Mouse (Mus musculus): ENCODE measurements around the gene Snx29. TPM values are rescaled to one million over a fixed set of nuclear protein-coding genes. Genes with fewer than 3 reads are reported as not detected.
"Not testable (repeated sequence)": the region's sequence is repeated elsewhere in the genome, so short reads cannot be mapped to it uniquely, and the experiment has no call there.

Snx29 gene
- polyA plus RNA-seq, 1 experiment, result 3.6 TPM

DNA sequence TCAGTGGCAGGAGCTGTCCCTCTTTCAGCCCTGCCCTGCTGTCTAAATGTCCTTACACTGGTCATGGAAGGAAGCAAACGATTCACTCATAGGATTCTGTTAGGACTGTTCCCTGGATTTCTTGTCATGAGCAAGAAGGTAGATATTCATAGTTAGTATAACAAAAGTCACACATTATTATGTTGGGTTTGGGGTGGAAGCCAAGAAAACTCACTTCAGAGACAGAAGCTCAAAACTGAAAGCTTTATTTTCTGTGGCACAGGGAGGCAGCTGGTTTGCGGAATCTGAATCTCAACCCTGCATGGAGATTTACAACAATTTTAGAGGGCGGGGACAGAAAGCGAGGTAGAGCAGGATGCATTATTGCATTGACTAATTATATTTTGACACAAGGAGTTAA lies 86.0 kb downstream of the Snx29 start:
- Histone ChIP-seq H3K27ac (replicated peaks; ENCODE audit: low read depth, low read length) (no peak overlapping the region), H3K4me1 (ENCODE audit: control insufficient read depth, insufficient read depth, insufficient read length, low read length) (peaks cover 2% of the 10 kb centered on the region; the same call in 1 of the 2 replicates), H3K4me3 (ENCODE audit: insufficient read depth, low read depth, low read length) (no peak overlapping the region)

GRCm38 (mm10) chr16:11414631-11415030 lies 91.9 kb downstream of the Snx29 start:
- no peak overlapping the region for H3K4me3 ChIP-seq (ENCODE audit: insufficient read depth, low read depth, low read length)
- no peaks in the 10 kb centered on the region for H3K4me1 ChIP-seq (ENCODE audit: control insufficient read depth, insufficient read depth, insufficient read length, low read length)
- no peak overlapping the region for H3K27ac ChIP-seq (replicated peaks; ENCODE audit: low read depth, low read length)

DNA sequence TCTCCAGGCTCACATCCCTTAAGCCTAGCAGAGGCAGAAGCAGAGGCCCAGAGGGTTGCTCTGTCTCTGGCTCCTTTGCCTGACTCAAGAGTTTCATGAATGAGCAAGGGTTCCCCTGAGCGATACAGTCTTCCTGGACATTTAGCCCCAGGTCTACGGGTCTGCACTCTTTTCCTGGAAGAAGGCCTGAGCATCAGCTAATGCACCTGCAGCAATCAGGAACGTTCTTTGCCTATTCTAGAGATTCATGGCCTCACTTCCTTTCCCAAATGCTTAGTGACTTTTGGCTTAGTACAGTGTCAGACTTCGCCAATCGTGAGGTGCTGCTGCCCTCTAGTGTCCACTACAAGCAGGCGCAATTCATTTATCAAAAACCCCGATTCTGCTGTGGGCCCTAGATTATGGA lies 95.5 kb downstream of the Snx29 start:
- no peaks in the 10 kb centered on the region for H3K4me1 ChIP-seq (ENCODE audit: control insufficient read depth, insufficient read depth, insufficient read length, low read length)
- no peak overlapping the region for H3K4me3 ChIP-seq (ENCODE audit: insufficient read depth, low read depth, low read length)
- H3K27ac ChIP-seq (replicated peaks; ENCODE audit: low read depth, low read length), result no peak overlapping the region

DNA sequence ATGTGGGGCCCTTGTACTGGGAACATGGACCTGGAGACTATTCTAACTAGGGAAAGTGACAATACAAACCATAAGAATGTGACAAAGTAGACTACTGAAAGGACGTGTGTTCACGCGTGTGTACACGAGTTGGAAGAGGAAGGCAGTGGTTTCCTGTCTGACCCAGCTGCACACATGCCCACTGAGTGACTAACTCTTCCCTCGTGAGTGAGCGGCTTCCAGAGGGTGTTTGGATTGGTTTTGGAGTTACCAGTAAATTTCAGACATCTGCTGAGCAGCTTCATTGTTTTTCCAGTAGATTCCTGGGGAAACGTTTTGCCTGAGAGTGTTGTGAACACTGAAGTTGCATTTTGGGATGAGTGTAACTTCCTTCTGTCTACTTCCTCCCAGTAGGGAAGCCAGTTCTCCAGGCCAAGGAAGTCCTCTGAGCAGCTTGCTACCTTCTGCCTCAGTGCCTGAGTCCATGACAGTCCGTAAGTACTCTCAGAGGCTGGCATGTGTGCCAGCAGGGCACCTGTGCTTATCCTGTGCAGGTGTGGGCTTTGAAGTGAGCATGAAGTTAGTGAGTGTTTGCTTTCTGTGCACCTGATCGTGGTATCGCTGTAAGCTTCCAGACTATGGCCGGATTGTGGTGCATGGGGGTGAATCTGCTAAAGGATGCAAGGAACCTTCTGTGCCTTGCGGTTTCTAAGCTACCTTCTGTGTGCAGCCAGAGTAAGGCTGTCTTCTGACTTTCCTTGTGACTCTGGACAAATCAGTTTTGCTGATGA lies 97.8 kb downstream of the Snx29 start:
- no peaks in the 10 kb centered on the region for H3K4me1 ChIP-seq (ENCODE audit: control insufficient read depth, insufficient read depth, insufficient read length, low read length)
- no peak overlapping the region for H3K27ac ChIP-seq (replicated peaks; ENCODE audit: low read depth, low read length)
- H3K4me3 ChIP-seq (ENCODE audit: insufficient read depth, low read depth, low read length), result no peak overlapping the region

- Histone ChIP-seq H3K4me1 (ENCODE audit: control insufficient read depth, insufficient read depth, insufficient read length, low read length) (no peaks in the 10 kb centered on the region), H3K4me3 (ENCODE audit: insufficient read depth, low read depth, low read length) (no peak overlapping the region), H3K27ac (replicated peaks; ENCODE audit: low read depth, low read length) (no peak overlapping the region)
Measured at GRCm38 (mm10) chr16:11422165-11422564, 99.5 kb downstream of the Snx29 start.

- Histone ChIP-seq H3K4me1 (ENCODE audit: control insufficient read depth, insufficient read depth, insufficient read length, low read length) (no peaks in the 10 kb centered on the region), H3K4me3 (ENCODE audit: insufficient read depth, low read depth, low read length) (no peak overlapping the region), H3K27ac (replicated peaks; ENCODE audit: low read depth, low read length) (no peak overlapping the region)
Measured at GRCm38 (mm10) chr16:11422889-11423610, 100.3 kb downstream of the Snx29 start.

GRCm38 (mm10) chr16:11423611-11424297 lies 101.0 kb downstream of the Snx29 start:
- H3K4me3 ChIP-seq (ENCODE audit: insufficient read depth, low read depth, low read length); H3K4me1 ChIP-seq (ENCODE audit: control insufficient read depth, insufficient read depth, insufficient read length, low read length); H3K27ac ChIP-seq (replicated peaks; ENCODE audit: low read depth, low read length): not testable (repeated sequence)

DNA sequence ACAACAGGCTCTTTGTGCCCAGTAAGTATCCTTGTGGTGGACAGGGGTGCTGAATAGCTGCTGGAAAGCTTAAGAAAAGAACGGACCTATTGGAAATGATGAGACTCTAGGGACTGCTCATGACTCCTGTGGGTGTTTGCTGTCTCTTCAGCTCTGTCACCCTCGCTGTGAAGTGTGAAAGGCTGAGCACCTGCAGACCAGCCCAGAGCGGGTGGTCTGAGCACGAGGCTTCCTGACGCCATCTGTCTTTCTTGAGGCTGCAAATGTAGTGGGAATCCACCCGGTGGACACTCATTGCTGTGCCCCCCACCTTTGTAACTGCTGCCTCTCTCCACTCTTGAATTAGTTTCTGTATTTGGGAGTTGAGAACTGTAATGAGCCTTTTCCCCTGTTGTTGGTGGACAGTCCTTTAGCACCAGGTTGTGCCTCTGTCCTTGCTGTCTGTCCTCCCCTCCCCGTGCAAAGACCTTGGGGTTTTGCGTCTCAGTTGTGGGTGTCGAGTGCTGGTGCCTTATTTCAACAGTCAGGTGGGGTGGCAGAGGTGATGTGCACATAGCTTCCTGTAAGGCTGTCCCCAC lies 101.9 kb downstream of the Snx29 start:
- H3K4me3 ChIP-seq (ENCODE audit: insufficient read depth, low read depth, low read length), result no peak overlapping the region
- H3K27ac ChIP-seq (replicated peaks; ENCODE audit: low read depth, low read length), result no peak overlapping the region
- H3K4me1 ChIP-seq (ENCODE audit: control insufficient read depth, insufficient read depth, insufficient read length, low read length), result no peaks in the 10 kb centered on the region

GRCm38 (mm10) chr16:11425279-11425678 lies 102.6 kb downstream of the Snx29 start:
- no peak overlapping the region for H3K27ac ChIP-seq (replicated peaks; ENCODE audit: low read depth, low read length)
- no peak overlapping the region for H3K4me3 ChIP-seq (ENCODE audit: insufficient read depth, low read depth, low read length)
- no peaks in the 10 kb centered on the region for H3K4me1 ChIP-seq (ENCODE audit: control insufficient read depth, insufficient read depth, insufficient read length, low read length)

DNA sequence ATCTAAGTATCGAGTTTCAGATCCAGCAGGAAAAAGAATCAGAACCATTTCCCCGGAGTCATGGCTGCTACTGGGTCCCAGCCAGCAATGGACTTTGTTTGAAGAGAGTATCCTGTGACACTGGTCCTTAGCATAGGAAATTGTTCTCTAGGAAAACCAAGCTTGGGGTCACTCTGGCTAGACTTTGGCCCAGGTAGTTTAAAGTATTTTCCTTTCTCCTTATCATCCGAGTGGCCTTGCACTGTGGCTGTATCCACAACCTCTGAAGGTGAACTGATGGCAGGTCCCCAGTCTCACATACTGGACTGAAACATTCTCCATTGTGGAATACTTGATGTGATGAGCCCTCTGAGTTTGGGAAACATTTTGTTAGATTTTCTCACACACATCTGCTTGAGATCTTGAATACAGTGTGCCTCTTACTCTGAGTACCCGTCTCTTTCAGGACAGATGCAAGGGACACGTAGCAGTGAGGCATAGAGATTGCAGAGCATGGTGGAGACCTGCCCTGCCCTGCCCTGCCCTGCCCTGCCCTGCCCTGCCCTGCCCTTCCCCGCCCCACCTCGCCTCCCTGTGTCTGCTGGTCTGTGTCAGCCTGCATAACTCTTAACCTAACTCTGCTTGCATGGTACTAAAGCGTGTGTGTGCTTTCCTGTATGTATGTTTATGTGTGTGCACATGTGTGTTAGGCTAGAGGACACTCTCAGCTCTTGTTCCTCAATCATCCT lies 104.3 kb downstream of the Snx29 start:
- no peaks in the 10 kb centered on the region for H3K4me1 ChIP-seq (ENCODE audit: control insufficient read depth, insufficient read depth, insufficient read length, low read length)
- no peak overlapping the region for H3K4me3 ChIP-seq (ENCODE audit: insufficient read depth, low read depth, low read length)
- H3K27ac ChIP-seq (replicated peaks; ENCODE audit: low read depth, low read length), result no peak overlapping the region

DNA sequence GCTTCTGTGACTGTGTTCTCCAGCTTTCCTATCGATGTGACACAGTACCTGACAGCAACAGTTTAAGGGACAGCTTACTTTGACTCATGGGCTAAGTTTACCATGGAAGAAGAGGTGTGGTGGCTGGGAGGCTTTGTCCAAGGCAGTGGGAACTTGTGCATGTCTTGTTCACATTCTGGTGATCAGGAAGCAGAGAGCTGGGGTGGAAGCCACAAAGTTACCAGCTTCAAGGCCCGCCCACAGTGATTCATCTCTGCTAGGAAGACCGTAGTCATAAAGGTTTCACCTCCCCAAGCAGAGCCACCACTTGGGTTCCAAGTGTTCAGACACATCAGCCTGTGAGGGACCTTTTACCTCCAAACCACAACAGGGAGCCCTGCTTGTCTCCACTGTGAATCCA lies 107.1 kb downstream of the Snx29 start:
- Histone ChIP-seq H3K4me3 (ENCODE audit: insufficient read depth, low read depth, low read length) (no peak overlapping the region), H3K27ac (replicated peaks; ENCODE audit: low read depth, low read length) (no peak overlapping the region), H3K4me1 (ENCODE audit: control insufficient read depth, insufficient read depth, insufficient read length, low read length) (0 out of 2 replicates have a peak, but pooled peaks cover 3% of the 10 kb centered on the region)

DNA sequence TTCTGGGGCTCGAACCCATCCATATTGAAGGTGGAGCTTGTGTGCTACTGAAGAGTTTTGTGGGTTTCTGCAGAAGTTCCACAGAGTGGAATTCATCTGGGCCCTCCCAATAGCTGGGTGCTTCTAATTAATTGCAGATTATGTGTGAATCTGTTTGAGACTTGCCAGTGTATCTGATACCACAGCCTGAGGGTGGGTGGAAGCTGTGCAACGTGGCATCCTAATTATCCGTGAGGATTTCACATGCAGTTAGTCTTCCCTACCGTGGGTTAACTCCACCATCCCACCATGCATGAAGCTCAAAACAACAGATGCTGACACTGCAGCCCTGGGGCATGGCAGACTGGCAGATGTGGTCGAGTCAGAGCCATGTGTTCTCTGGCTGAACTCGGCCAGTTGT lies 107.8 kb downstream of the Snx29 start:
- no peak overlapping the region for H3K4me3 ChIP-seq (ENCODE audit: insufficient read depth, low read depth, low read length)
- no peak overlapping the region for H3K27ac ChIP-seq (replicated peaks; ENCODE audit: low read depth, low read length)
- 0 out of 2 replicates have a peak, but pooled peaks cover 3% of the 10 kb centered on the region for H3K4me1 ChIP-seq (ENCODE audit: control insufficient read depth, insufficient read depth, insufficient read length, low read length)

DNA sequence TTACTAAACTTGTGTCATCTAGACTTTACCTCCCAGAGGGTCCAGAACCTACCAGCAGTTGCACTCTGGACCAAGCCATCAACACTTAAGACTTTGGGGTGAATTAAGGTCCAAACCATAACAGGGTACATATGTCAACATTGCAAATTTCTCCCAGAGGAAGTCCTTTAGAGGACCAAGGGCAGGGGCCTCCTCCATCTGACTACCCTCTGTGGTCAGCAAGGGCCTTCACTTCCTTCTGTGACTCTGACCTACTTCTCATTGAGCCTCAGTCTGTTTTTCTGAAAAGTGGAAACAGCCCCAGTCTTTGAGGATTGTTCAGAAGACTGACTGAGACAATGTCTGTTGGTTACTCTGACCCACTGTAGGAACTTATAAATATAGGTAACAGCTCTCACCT lies 111.1 kb downstream of the Snx29 start:
- Histone ChIP-seq H3K4me1 (ENCODE audit: control insufficient read depth, insufficient read depth, insufficient read length, low read length) (0 out of 2 replicates have a peak, but pooled peaks cover 3% of the 10 kb centered on the region), H3K4me3 (ENCODE audit: insufficient read depth, low read depth, low read length) (no peak overlapping the region), H3K27ac (replicated peaks; ENCODE audit: low read depth, low read length) (no peak overlapping the region)

GRCm38 (mm10) chr16:11437641-11438040 lies 114.9 kb downstream of the Snx29 start:
- no peak overlapping the region for H3K27ac ChIP-seq (replicated peaks; ENCODE audit: low read depth, low read length)
- 0 out of 2 replicates have a peak, but pooled peaks cover 3% of the 10 kb centered on the region for H3K4me1 ChIP-seq (ENCODE audit: control insufficient read depth, insufficient read depth, insufficient read length, low read length)
- H3K4me3 ChIP-seq (ENCODE audit: insufficient read depth, low read depth, low read length), result no peak overlapping the region
